Mouse (Mus musculus) CH12.LX (cell line): ENCODE measurements at regions not wholly inside any gene's neighbourhood (a gene's known extent, or its start where the extent isn't known, plus 50 kb on each side); places are given as distances from the start of the nearest gene placed in this dataset.

Experiments used
- DNase-seq: peaks from one replicate; pipeline ENCODE4 v3.0.0-alpha.2; 2013; ENCODE audit errors: extremely low read depth
- H3K27ac ChIP-seq: 2 replicates; pipeline ENCODE4 v1.5.1; 2012; ENCODE audit warnings: low read depth, mild to moderate bottlenecking, control low read depth, moderate library complexity; ENCODE audit not compliant: insufficient read depth
- H3K27me3 ChIP-seq: replicated peaks from 2 replicates; pipeline ENCODE3; 2012; ENCODE audit warnings: inconsistent platforms
- H3K36me3 ChIP-seq, 2 experiments: replicated peaks in 1 of 2; 2 replicates each; pipeline versions ENCODE3 to v1.6.1; 2012; ENCODE audit warnings: inconsistent platforms in 1 of 2, low read length in 1 of 2, mild to moderate bottlenecking in 1 of 2, mixed read lengths in 1 of 2, moderate library complexity in 1 of 2; ENCODE audit not compliant: control insufficient read depth in 1 of 2, insufficient read depth in 1 of 2
- H3K4me1 ChIP-seq, 2 experiments: 2 replicates each; pipeline ENCODE4 v1.6.1; 2012; ENCODE audit warnings: inconsistent platforms in 1 of 2, moderate library complexity in 1 of 2; ENCODE audit not compliant: insufficient read depth in 2 of 2, control insufficient read depth in 1 of 2
- H3K4me2 ChIP-seq: 2 replicates; pipeline ENCODE4 v1.6.1; 2012; ENCODE audit warnings: low read depth, mild to moderate bottlenecking, control low read depth; ENCODE audit not compliant: poor library complexity, insufficient read depth, severe bottlenecking
- H3K4me3 ChIP-seq, 3 experiments: fragments of 150-350 bp in 1 of 3; sonication (generic) in 1 of 3; replicated peaks in 1 of 3; 2 replicates each; pipeline versions ENCODE3 to v1.5.1; 2011 to 2012; ENCODE audit warnings: low read depth in 2 of 3, low read length in 2 of 3, mild to moderate bottlenecking in 2 of 3, moderate library complexity in 2 of 3, control low read depth in 1 of 3, improper control_type of control experiment in 1 of 3, inconsistent platforms in 1 of 3, mixed read lengths in 1 of 3; ENCODE audit not compliant: poor library complexity in 1 of 3
- H3K79me2 ChIP-seq: replicated peaks from 2 replicates; pipeline ENCODE4 v1.6.1; 2012; ENCODE audit warnings: mild to moderate bottlenecking, moderate library complexity; ENCODE audit not compliant: control insufficient read depth, poor library complexity, insufficient read depth, severe bottlenecking; ENCODE audit errors: extremely low read depth
- H3K9ac ChIP-seq: 2 replicates; pipeline ENCODE4 v1.6.1; 2012; ENCODE audit warnings: low read depth, mild to moderate bottlenecking, control low read depth, moderate library complexity; ENCODE audit not compliant: insufficient read depth
- H3K9me3 ChIP-seq: replicated peaks from 2 replicates; pipeline ENCODE3; 2012; ENCODE audit warnings: low read length, inconsistent platforms, mixed read lengths
- CHD2 ChIP-seq: IDR thresholded peaks from 2 replicates; pipeline ENCODE4 v1.6.1; 2011; ENCODE audit warnings: low read length, improper control_type of control experiment
- ETS1 ChIP-seq: conservative IDR thresholded peaks from 2 replicates; pipeline ENCODE4 v1.6.1; 2012; ENCODE audit warnings: low read depth, mild to moderate bottlenecking, inconsistent platforms, low read length, improper control_type of control experiment, moderate library complexity
- GABPA ChIP-seq: IDR thresholded peaks from 2 replicates; pipeline ENCODE4 v1.6.1; 2012; ENCODE audit warnings: low read depth, low read length, improper control_type of control experiment, inconsistent platforms; ENCODE audit not compliant: insufficient replicate concordance
- HCFC1 ChIP-seq: IDR thresholded peaks from 2 replicates; pipeline ENCODE4 v1.6.1; 2012; ENCODE audit warnings: low read depth, mild to moderate bottlenecking, inconsistent platforms, low read length, improper control_type of control experiment
- MAZ ChIP-seq: IDR thresholded peaks from 2 replicates; pipeline ENCODE4 v1.6.1; 2012; ENCODE audit warnings: low read depth, mild to moderate bottlenecking, inconsistent platforms, low read length, improper control_type of control experiment, moderate library complexity
- MEF2A ChIP-seq: IDR thresholded peaks from 2 replicates; pipeline ENCODE4 v1.6.1; 2014; ENCODE audit warnings: low read depth, mild to moderate bottlenecking, inconsistent platforms, low read length, improper control_type of control experiment, borderline replicate concordance
- MXI1 ChIP-seq: IDR thresholded peaks from 2 replicates; pipeline ENCODE4 v1.6.1; 2011; ENCODE audit warnings: mild to moderate bottlenecking, low read depth, low read length, improper control_type of control experiment
- RAD21 ChIP-seq: IDR thresholded peaks from 2 replicates; pipeline ENCODE4 v1.6.1; 2011; ENCODE audit warnings: low read depth, mild to moderate bottlenecking, low read length, improper control_type of control experiment, moderate library complexity
- SIN3A ChIP-seq: IDR thresholded peaks from 2 replicates; pipeline ENCODE4 v1.6.1; 2012; ENCODE audit warnings: low read length, improper control_type of control experiment, inconsistent platforms
- USF1 ChIP-seq: IDR thresholded peaks from 2 replicates; pipeline ENCODE4 v1.6.1; 2014; ENCODE audit warnings: low read depth, mild to moderate bottlenecking, inconsistent platforms, low read length, improper control_type of control experiment
- USF2 ChIP-seq: conservative IDR thresholded peaks from 2 replicates; pipeline ENCODE4 v1.6.1; 2011; ENCODE audit warnings: low read depth, low read length, improper control_type of control experiment
- ZMIZ1 ChIP-seq: IDR thresholded peaks from 2 replicates; pipeline ENCODE4 v1.6.1; 2012; ENCODE audit warnings: low read depth, mild to moderate bottlenecking, inconsistent platforms, low read length, improper control_type of control experiment
- dilution Hi-C: fragments of 300-500 bp; cut with MboI; formaldehyde crosslinking; loops from 2 replicates; pipeline ENCODE4 v1.14.3; 2020; ENCODE audit warnings: low sequenced_read_pairs; ENCODE audit not compliant: extremely low pct_unique_long_range_greater_than_20kb, extremely low pct_ligation_motif_present
- in situ Hi-C: fragments of 300-500 bp; cut with MboI; formaldehyde crosslinking; loops from 3 replicates; pipeline ENCODE4 v1.14.3; 2019; ENCODE audit warnings: low sequenced_read_pairs, low pct_ligation_motif_present, low pct_unique_long_range_greater_than_20kb, mixed read lengths

GRCm38 (mm10) chr19:14777709-14778108 lies 179.9 kb upstream of the Tle4 start:
- dilution Hi-C loops, result no loop called here

DNA sequence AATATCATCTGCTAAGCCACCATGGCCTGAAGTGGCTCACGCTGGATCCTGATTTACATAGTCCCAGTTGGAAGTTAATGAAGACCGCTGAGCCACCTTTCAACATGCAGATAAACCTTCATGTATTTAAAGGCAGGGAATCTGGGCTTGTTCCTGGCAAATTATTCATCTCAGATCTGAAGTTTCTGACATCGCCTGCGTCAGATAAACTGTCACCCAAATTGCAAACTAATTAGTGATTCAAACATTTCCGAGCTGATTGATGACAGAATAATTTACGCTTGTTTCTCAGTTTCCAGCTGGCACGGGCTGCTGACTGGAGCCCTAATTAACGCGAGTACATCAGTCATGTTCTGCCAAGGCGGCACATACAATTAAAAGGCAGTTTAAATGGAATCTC lies 179.3 kb upstream of the Tle4 start:
- TF ChIP-seq HCFC1 (no peak), CHD2 (no peak), GABPA (no peak), MAZ (no peak), ZMIZ1 (no peak), USF1 (no peak), ETS1 (no peak), RAD21 (no peak), MEF2A (no peak), MXI1 (no peak)
- Histone ChIP-seq H3K36me3 (no peaks in the 10 kb centered on the region), H3K9ac (no peak overlapping the region), H3K4me3 (no peak overlapping the region), H3K9me3 (peaks cover 2% of the 10 kb centered on the region), H3K4me1 (no peaks in the 10 kb centered on the region), H3K4me2 (no peak overlapping the region), H3K27me3 (no peaks in the 10 kb centered on the region), H3K27ac (no peak overlapping the region), H3K79me2 (no peaks in the 10 kb centered on the region)
- dilution Hi-C loops (no loop called here), in situ Hi-C loops (no loop called here)
- DNase-seq, result no peak

More at GRCm38 (mm10) chr19:14777709-14778108, 179.9 kb upstream of the Tle4 start:
- no peaks in the 10 kb centered on the region for H3K27me3 ChIP-seq
- H3K27ac ChIP-seq, result no peak overlapping the region
- no peaks in the 10 kb centered on the region for H3K36me3 ChIP-seq
- peaks cover 2% of the 10 kb centered on the region for H3K9me3 ChIP-seq
- no peak overlapping the region for H3K4me2 ChIP-seq
- DNase-seq, result no peak
- H3K4me3 ChIP-seq, result no peak overlapping the region
- TF ChIP-seq ZMIZ1, result no peak
- no peak overlapping the region for H3K9ac ChIP-seq
- H3K4me1 ChIP-seq, result no peaks in the 10 kb centered on the region
- in situ Hi-C loops, result no loop called here
- no peaks in the 10 kb centered on the region for H3K79me2 ChIP-seq

- no peaks in the 10 kb centered on the region for H3K79me2 ChIP-seq
- no peaks in the 10 kb centered on the region for H3K4me1 ChIP-seq
- no peaks in the 10 kb centered on the region for H3K27me3 ChIP-seq
- TF ChIP-seq SIN3A (no peak), USF2 (0 out of 2 replicates have a peak, but pooled peaks have one; percentile 20), MEF2A (no peak), GABPA (no peak)
- TF ChIP-seq, all 38 proteins: peak for 1
- Histone ChIP-seq H3K9ac (no peak overlapping the region), H3K36me3 (no peaks in the 10 kb centered on the region), H3K4me3 (no peak overlapping the region), H3K9me3 (peaks cover 2% of the 10 kb centered on the region), H3K4me2 (no peak overlapping the region), H3K27ac (no peak overlapping the region)
- in situ Hi-C loops, result no loop called here
- no peak for DNase-seq
- dilution Hi-C loops, result no loop called here
Observed at GRCm38 (mm10) chr19:14776791-14777190, 178.9 kb upstream of the Tle4 start.
